Mouse (Mus musculus) limb, embryonic 12.5 days (tissue): ENCODE data around the gene Cyth3. TPM values are rescaled to one million over a fixed set of nuclear protein-coding genes. Genes with fewer than 3 reads are reported as not detected.
A peak's percentile ranks its signal among the peaks of the same experiment; 100 is the strongest.

Source experiments
- ATAC-seq: fragments of 200-750 bp; cut with Nextera tagmentation; 2 replicates; pipeline ENCODE4 v1.8.0; 2017; ENCODE audit warnings: low read depth, moderate TSS enrichment; ENCODE audit not compliant: insufficient number of reproducible peaks, insufficient read depth, low FRiP score, low TSS enrichment
- H3K27ac ChIP-seq: fragments of 300-500 bp; sonication (generic); 2 replicates; pipeline ENCODE4 v1.5.1; 2016; ENCODE audit warnings: mild to moderate bottlenecking, moderate library complexity
- H3K27me3 ChIP-seq: fragments of 300-500 bp; sonication (generic); 2 replicates; pipeline ENCODE4 v1.6.1; 2016; ENCODE audit warnings: mild to moderate bottlenecking, moderate library complexity
- H3K36me3 ChIP-seq: fragments of 300-500 bp; sonication (generic); 2 replicates; pipeline ENCODE4 v1.6.1; 2016; ENCODE audit warnings: mild to moderate bottlenecking, moderate library complexity
- H3K4me1 ChIP-seq: fragments of 300-500 bp; sonication (generic); replicated peaks from 2 replicates; pipeline ENCODE4 v1.6.1; 2016
- H3K4me2 ChIP-seq: fragments of 300-500 bp; sonication (generic); 2 replicates; pipeline ENCODE4 v1.6.1; 2016; ENCODE audit warnings: mild to moderate bottlenecking, moderate library complexity
- H3K4me3 ChIP-seq: fragments of 300-500 bp; sonication (generic); replicated peaks from 2 replicates; pipeline ENCODE4 v1.5.1; 2016; ENCODE audit warnings: mild to moderate bottlenecking
- H3K9ac ChIP-seq: fragments of 300-500 bp; sonication (generic); replicated peaks from 2 replicates; pipeline ENCODE4 v1.6.1; 2016; ENCODE audit warnings: mild to moderate bottlenecking, moderate library complexity
- H3K9me3 ChIP-seq: fragments of 300-500 bp; sonication (generic); 2 replicates; pipeline ENCODE4 v1.6.1; 2016; ENCODE audit warnings: mild to moderate bottlenecking, moderate library complexity
- WGBS: fragments of 180-500 bp; shearing (Covaris S2); methylation state at CpG from one replicate; pipeline ENCODE4 v1.1.7; 2016; 5-methylcytosine and 5-hydroxymethylcytosine counted together
- polyA plus RNA-seq: library from polyadenylated mRNA; unstranded; fragments of >200 nt; fragmentation: Nextera tagmentation; extraction: Ambion mirVana; gene quantifications from 2 replicates; pipeline ENCODE4 v1.2.1, GENCODE M21; 2016

The Cyth3 gene
- polyA plus RNA-seq, 1 experiment from 2014 or later: 53.2 TPM

GRCm38 (mm10) chr5:143651855-143652631 lies 29.8 kb downstream of the Cyth3 start:
- Histone ChIP-seq H3K27me3 (no peaks in the 10 kb centered on the region), H3K4me1 (peaks cover 64% of the 10 kb centered on the region), H3K4me3 (no peak overlapping the region), H3K9ac (no peak overlapping the region), H3K9me3 (peaks cover 6% of the 10 kb centered on the region; the same call in 1 of the 2 replicates), H3K4me2 (no peak overlapping the region), H3K36me3 (peaks cover 13% of the 10 kb centered on the region; the same call in 1 of the 2 replicates), H3K27ac (peak overlapping the region; percentile 35; the same call in 1 of the 2 replicates)
- ATAC-seq: no peak
- 76% methylated on average over 8 of the region's 8 CpGs for WGBS

- peaks cover 13% of the 10 kb centered on the region; the same call in 1 of the 2 replicates for H3K36me3 ChIP-seq
- 95% methylated on average over 5 of the region's 5 CpGs for WGBS
- no peaks in the 10 kb centered on the region for H3K27me3 ChIP-seq
- H3K9me3 ChIP-seq: peaks cover 6% of the 10 kb centered on the region; the same call in 1 of the 2 replicates
- ATAC-seq: no peak
- H3K27ac ChIP-seq: peak overlapping the region; percentile 95
- no peak overlapping the region for H3K4me2 ChIP-seq
- no peak overlapping the region for H3K9ac ChIP-seq
- H3K4me3 ChIP-seq: no peak overlapping the region
- peaks cover 74% of the 10 kb centered on the region for H3K4me1 ChIP-seq
Observed at GRCm38 (mm10) chr5:143653497-143653896, 31.2 kb downstream of the Cyth3 start.

GRCm38 (mm10) chr5:143654670-143655510 lies 32.6 kb downstream of the Cyth3 start:
- H3K36me3 ChIP-seq: peaks cover 11% of the 10 kb centered on the region; the same call in 1 of the 2 replicates
- ATAC-seq: peak; percentile 45; the same call in 1 of the 2 replicates
- peaks cover 79% of the 10 kb centered on the region for H3K4me1 ChIP-seq
- peak overlapping the region; percentile 27; the same call in 1 of the 2 replicates for H3K9ac ChIP-seq
- WGBS: 3% methylated on average over 7 of the region's 7 CpGs
- H3K27ac ChIP-seq: peak overlapping the region; percentile 95
- no peaks in the 10 kb centered on the region for H3K27me3 ChIP-seq
- no peak overlapping the region for H3K4me3 ChIP-seq
- peaks cover 6% of the 10 kb centered on the region; the same call in 1 of the 2 replicates for H3K9me3 ChIP-seq
- H3K4me2 ChIP-seq: peak overlapping the region; percentile 28

GRCm38 (mm10) chr5:143655511-143655943 lies 33.3 kb downstream of the Cyth3 start:
- H3K27me3 ChIP-seq: no peaks in the 10 kb centered on the region
- peaks cover 4% of the 10 kb centered on the region; the same call in 1 of the 2 replicates for H3K36me3 ChIP-seq
- no peak overlapping the region for H3K4me3 ChIP-seq
- H3K9me3 ChIP-seq: 0 out of 2 replicates have a peak, but pooled peaks cover 2% of the 10 kb centered on the region
- ATAC-seq: no peak
- H3K27ac ChIP-seq: peak overlapping the region; percentile 95
- no peak overlapping the region for H3K4me2 ChIP-seq
- WGBS: 49% methylated on average over 4 of the region's 4 CpGs
- H3K9ac ChIP-seq: no peak overlapping the region
- peaks cover 82% of the 10 kb centered on the region for H3K4me1 ChIP-seq

GRCm38 (mm10) chr5:143656708-143657245 lies 34.5 kb downstream of the Cyth3 start:
- peak; percentile 61 for ATAC-seq
- Histone ChIP-seq H3K27me3 (no peaks in the 10 kb centered on the region), H3K4me3 (no peak overlapping the region), H3K9ac (no peak overlapping the region), H3K36me3 (no peaks in the 10 kb centered on the region), H3K9me3 (no peaks in the 10 kb centered on the region), H3K4me2 (peak overlapping the region; percentile 39), H3K27ac (peak overlapping the region; percentile 95), H3K4me1 (peaks cover 80% of the 10 kb centered on the region)
- WGBS: 19% methylated on average over 2 of the region's 2 CpGs

- no peak overlapping the region for H3K4me2 ChIP-seq
- WGBS: 88% methylated on average over 8 of the region's 8 CpGs
- H3K9ac ChIP-seq: no peak overlapping the region
- no peaks in the 10 kb centered on the region for H3K9me3 ChIP-seq
- no peak overlapping the region for H3K4me3 ChIP-seq
- H3K4me1 ChIP-seq: peaks cover 63% of the 10 kb centered on the region
- H3K27ac ChIP-seq: no peak overlapping the region
- H3K36me3 ChIP-seq: no peaks in the 10 kb centered on the region
- no peaks in the 10 kb centered on the region for H3K27me3 ChIP-seq
- no peak for ATAC-seq
Observed at GRCm38 (mm10) chr5:143659021-143659523, 36.8 kb downstream of the Cyth3 start.

GRCm38 (mm10) chr5:143663074-143663687 lies 40.9 kb downstream of the Cyth3 start:
- WGBS: 81% methylated on average over 7 of the region's 7 CpGs
- peaks cover 26% of the 10 kb centered on the region for H3K4me1 ChIP-seq
- H3K4me3 ChIP-seq: no peak overlapping the region
- H3K27ac ChIP-seq: peak overlapping the region; percentile 62; the same call in 1 of the 2 replicates
- H3K36me3 ChIP-seq: no peaks in the 10 kb centered on the region
- H3K9ac ChIP-seq: no peak overlapping the region
- no peak overlapping the region for H3K4me2 ChIP-seq
- ATAC-seq: no peak
- H3K27me3 ChIP-seq: no peaks in the 10 kb centered on the region
- H3K9me3 ChIP-seq: no peaks in the 10 kb centered on the region

GRCm38 (mm10) chr5:143665561-143665960 lies 43.3 kb downstream of the Cyth3 start:
- no peak overlapping the region for H3K27ac ChIP-seq
- no peaks in the 10 kb centered on the region for H3K9me3 ChIP-seq
- no peaks in the 10 kb centered on the region for H3K36me3 ChIP-seq
- no peaks in the 10 kb centered on the region for H3K27me3 ChIP-seq
- H3K9ac ChIP-seq: no peak overlapping the region
- 82% methylated on average over 2 of the region's 2 CpGs for WGBS
- peaks cover 18% of the 10 kb centered on the region for H3K4me1 ChIP-seq
- no peak for ATAC-seq
- no peak overlapping the region for H3K4me3 ChIP-seq
- no peak overlapping the region for H3K4me2 ChIP-seq

GRCm38 (mm10) chr5:143666015-143666414 lies 43.8 kb downstream of the Cyth3 start:
- no peaks in the 10 kb centered on the region for H3K9me3 ChIP-seq
- no peak overlapping the region for H3K9ac ChIP-seq
- WGBS: 96% methylated on average over 1 of the region's 1 CpGs
- H3K4me2 ChIP-seq: no peak overlapping the region
- H3K4me1 ChIP-seq: peaks cover 13% of the 10 kb centered on the region
- H3K4me3 ChIP-seq: no peak overlapping the region
- no peaks in the 10 kb centered on the region for H3K36me3 ChIP-seq
- no peaks in the 10 kb centered on the region for H3K27me3 ChIP-seq
- H3K27ac ChIP-seq: no peak overlapping the region
- ATAC-seq: no peak

- WGBS: 69% methylated on average over 2 of the region's 2 CpGs
- Histone ChIP-seq H3K4me2 (no peak overlapping the region), H3K9me3 (no peaks in the 10 kb centered on the region), H3K27me3 (no peaks in the 10 kb centered on the region), H3K9ac (no peak overlapping the region), H3K27ac (no peak overlapping the region), H3K4me3 (no peak overlapping the region), H3K36me3 (no peaks in the 10 kb centered on the region), H3K4me1 (peaks cover 17% of the 10 kb centered on the region)
- no peak for ATAC-seq
Observed at GRCm38 (mm10) chr5:143668884-143669283, 46.6 kb downstream of the Cyth3 start.
